Mouse (Mus musculus): Measurements from ENCODE around the gene Cers1. TPM values are rescaled to one million over a fixed set of nuclear protein-coding genes. Genes with fewer than 3 reads are reported as not detected.

Cers1 gene
- total RNA-seq, 2 experiments from 2014 or later, result 13.4 to 15.9 TPM

Other genes starting within 250 kb of the Cers1 start
- gene Tm6sf2, start 242.9 kb upstream of the Cers1 start, total RNA-seq (2021), result under 1 TPM; 0.62 to 0.64 TPM
- gene Hapln4, start 232.3 kb upstream of the Cers1 start, total RNA-seq (2021), result not detected
- not detected for gene Ncan, start 194.9 kb upstream of the Cers1 start, total RNA-seq (2021)
- gene Nr2c2ap, start 184.4 kb upstream of the Cers1 start, total RNA-seq (2021), result 1 to 10 TPM; 4.5 to 4.9 TPM
- 1 to 10 TPM; 7.4 to 9.1 TPM for gene Rfxank, start 176.6 kb upstream of the Cers1 start, total RNA-seq (2021)
- 10 to 100 TPM; 13.4 to 15.0 TPM for gene Borcs8, start 176.3 kb upstream of the Cers1 start, total RNA-seq (2021)
- gene Mef2b, start 176.1 kb upstream of the Cers1 start, total RNA-seq (2021), result under 1 TPM; 0.23 to 0.28 TPM
- gene Tmem161a, start 143.4 kb upstream of the Cers1 start, total RNA-seq (2021), result 10 to 100 TPM; 75.2 to 88.4 TPM
- gene Slc25a42, start 103.5 kb upstream of the Cers1 start, total RNA-seq (2021), result 10 to 100 TPM; 26.7 to 31.1 TPM
- 10 to 100 TPM; 37.4 to 49.4 TPM for gene Sugp2, start 81.5 kb upstream of the Cers1 start, total RNA-seq (2021)
- 1 to 10 TPM; 6.9 to 7.9 TPM for gene Armc6, start 81.3 kb upstream of the Cers1 start, total RNA-seq (2021)
- 1 to 10 TPM; 2.9 to 3.8 TPM for gene Homer3, start 32.9 kb upstream of the Cers1 start, total RNA-seq (2021)
- gene Ddx49, start 13.3 kb upstream of the Cers1 start, total RNA-seq (2021), result 10 to 100 TPM; 27.4 to 28.6 TPM
- 100 to 1,000 TPM; 133 to 135 TPM for gene Cope, start 13.3 kb upstream of the Cers1 start, total RNA-seq (2021)
- 1 to 10 TPM; 1.9 to 2.1 TPM for gene Gdf1, start 14.0 kb downstream of the Cers1 start, total RNA-seq (2021)
- 10 to 100 TPM; 29.8 to 31.1 TPM for gene Upf1, start 37.5 kb downstream of the Cers1 start, total RNA-seq (2021)
- gene Comp, start 57.8 kb downstream of the Cers1 start, total RNA-seq (2021), result 10 to 100 TPM in 1 of 2 experiments, 1 to 10 TPM in 1; 6.9 to 14.9 TPM
- 1 to 10 TPM; 7.7 to 8.4 TPM for gene Crtc1, start 123.8 kb downstream of the Cers1 start, total RNA-seq (2021)
- gene Klhl26, start 161.2 kb downstream of the Cers1 start, total RNA-seq (2021), result 1 to 10 TPM; 7.7 to 8.3 TPM
- not detected for gene Tmem59l, start 171.6 kb downstream of the Cers1 start, total RNA-seq (2021)
- gene Crlf1, start 177.4 kb downstream of the Cers1 start, total RNA-seq (2021), result 1 to 10 TPM; 2.8 to 2.9 TPM
- 100 to 1,000 TPM; 170 TPM for gene Rex1bd, start 191.0 kb downstream of the Cers1 start, total RNA-seq (2021)
- 100 to 1,000 TPM; 841 to 913 TPM for gene Uba52, start 195.0 kb downstream of the Cers1 start, total RNA-seq (2021)
- gene Fkbp8, start 211.9 kb downstream of the Cers1 start, total RNA-seq (2021), result 100 to 1,000 TPM; 103 to 105 TPM
- 10 to 100 TPM; 76.3 to 80.6 TPM for gene Kxd1, start 212.2 kb downstream of the Cers1 start, total RNA-seq (2021)
- gene Ell, start 223.7 kb downstream of the Cers1 start, total RNA-seq (2021), result 10 to 100 TPM; 12.5 to 21.8 TPM

Measured in gastrocnemius, adult 18-20 months (tissue).